Mouse (Mus musculus): ENCODE results near the gene Irx2.

Irx2 gene

GRCm38 (mm10) chr13:72628462-72628916 is at the start of gene Irx2:
Gene Irx2 (plus strand): TSS chr13:72628820.
- peak; percentile 81 to 88 for DNase-seq

GRCm38 (mm10) chr13:72581276-72581675 is 47.3 kb upstream of the Irx2 start:
- no peak for DNase-seq

GRCm38 (mm10) chr13:72592526-72592925 is 36.1 kb upstream of the Irx2 start:
- no peak for DNase-seq

GRCm38 (mm10) chr13:72593310-72593709 is 35.3 kb upstream of the Irx2 start:
- DNase-seq: no peak

GRCm38 (mm10) chr13:72593710-72594111 is 34.9 kb upstream of the Irx2 start:
- DNase-seq: no peak

GRCm38 (mm10) chr13:72599254-72599653 is 29.4 kb upstream of the Irx2 start:
- DNase-seq: no peak

- DNase-seq: no peak
Observed at GRCm38 (mm10) chr13:72608706-72609105, 19.9 kb upstream of the Irx2 start.

GRCm38 (mm10) chr13:72610277-72610676 is 18.3 kb upstream of the Irx2 start:
- no peak for DNase-seq

GRCm38 (mm10) chr13:72623926-72624846 is 4.4 kb upstream of the Irx2 start:
- DNase-seq: peak; percentile 63 to 74

GRCm38 (mm10) chr13:72624847-72625170 is 3.8 kb upstream of the Irx2 start:
- no peak for DNase-seq

- peak; percentile 55 to 69 for DNase-seq
Observed at GRCm38 (mm10) chr13:72625236-72625950, 3.2 kb upstream of the Irx2 start.

- DNase-seq: peak; percentile 68 to 80
Observed at GRCm38 (mm10) chr13:72627391-72628321, 964 bp upstream of the Irx2 start.

GRCm38 (mm10) chr13:72628935-72629631 is 463 bp downstream of the Irx2 start:
- peak; percentile 37 to 57 for DNase-seq

GRCm38 (mm10) chr13:72629806-72630205 is 1.2 kb downstream of the Irx2 start:
- DNase-seq: peak in 1 of 2 experiments; percentile 28

- DNase-seq: peak in 1 of 2 experiments; percentile 32
Observed at GRCm38 (mm10) chr13:72630501-72631372, 2.1 kb downstream of the Irx2 start.

- DNase-seq: peak; percentile 44 to 57
Observed at GRCm38 (mm10) chr13:72631373-72632021, 2.9 kb downstream of the Irx2 start.

GRCm38 (mm10) chr13:72632361-72632760 is 3.7 kb downstream of the Irx2 start:
- DNase-seq: no peak

GRCm38 (mm10) chr13:72633097-72633496 is 4.5 kb downstream of the Irx2 start:
- no peak for DNase-seq

GRCm38 (mm10) chr13:72634752-72635315 is 6.2 kb downstream of the Irx2 start:
- DNase-seq: no peak

GRCm38 (mm10) chr13:72636331-72636851 is 7.8 kb downstream of the Irx2 start:
- DNase-seq: peak in 1 of 2 experiments; percentile 24

All from kidney, postnatal 4 days (tissue).